Mouse (Mus musculus) C2C12 (cell line): Measurements from ENCODE around the gene Kif16b. TPM values are rescaled to one million over a fixed set of nuclear protein-coding genes. Genes with fewer than 3 reads are reported as not detected.

Experiments
- H3K27me3 ChIP-seq: one replicate; pipeline ENCODE4 v1.6.1; 2011; ENCODE audit not compliant: control insufficient read depth, insufficient read depth, insufficient read length
- H3K36me3 ChIP-seq: one replicate; pipeline ENCODE4 v1.6.1; 2011; ENCODE audit not compliant: control insufficient read depth, insufficient read depth
- H3K4me3 ChIP-seq: one replicate; pipeline ENCODE4 v1.5.1; 2011; ENCODE audit warnings: mild to moderate bottlenecking, control low read depth; ENCODE audit not compliant: poor library complexity, insufficient read depth, severe bottlenecking
- H3K79me2 ChIP-seq: one replicate; pipeline ENCODE4 v1.6.1; 2011; ENCODE audit not compliant: control insufficient read depth, insufficient read depth
- H3K79me3 ChIP-seq: one replicate; pipeline ENCODE4 v1.6.1; 2011; ENCODE audit warnings: low read depth, control low read depth
- H3ac ChIP-seq: one replicate; pipeline ENCODE3; 2011; ENCODE audit warnings: low read depth; ENCODE audit not compliant: control insufficient read depth, insufficient read length
- CEBPB ChIP-seq: IDR thresholded peaks from one replicate; pipeline ENCODE4 v1.6.1; 2011; ENCODE audit warnings: low read depth, mild to moderate bottlenecking, control low read depth, moderate library complexity
- CTCF ChIP-seq: IDR thresholded peaks from one replicate; pipeline ENCODE4 v1.5.1; 2011; ENCODE audit not compliant: control insufficient read depth, insufficient read depth, insufficient read length
- FOSL1 ChIP-seq: IDR thresholded peaks from one replicate; pipeline ENCODE4 v1.8.0; 2011; ENCODE audit warnings: mild to moderate bottlenecking, low read length; ENCODE audit not compliant: poor library complexity, insufficient read depth, severe bottlenecking
- MAX ChIP-seq: IDR thresholded peaks from one replicate; pipeline ENCODE4 v1.6.1; 2011; ENCODE audit warnings: mild to moderate bottlenecking, control low read depth
- MYOD1 ChIP-seq: IDR thresholded peaks from one replicate; pipeline ENCODE4 v1.6.1; 2011; ENCODE audit warnings: low read depth; ENCODE audit not compliant: control insufficient read depth, insufficient read length
- MYOG ChIP-seq: IDR thresholded peaks from one replicate; pipeline ENCODE4 v1.6.1; 2011; ENCODE audit not compliant: control insufficient read depth, insufficient read length; ENCODE audit errors: extremely low read depth
- USF1 ChIP-seq: IDR thresholded peaks from one replicate; pipeline ENCODE4 v1.6.1; 2011; ENCODE audit warnings: low read depth, mild to moderate bottlenecking, control low read depth, moderate library complexity
- polyA plus RNA-seq: library from polyadenylated mRNA; unstranded; fragments of >200 nt; fragmentation: generic; extraction: Trizol; gene quantifications from one replicate; pipeline ENCODE4 v1.2.1, GENCODE M21; 2012; ENCODE audit warnings: missing spikeins

The Kif16b gene
- polyA plus RNA-seq, 1 experiment = 2.2 TPM

GRCm38 (mm10) chr2:142884456-142884855 lies 16.9 kb downstream of the Kif16b start:
- Histone ChIP-seq H3K79me2 (no peaks in the 10 kb centered on the region), H3K4me3 (no peak overlapping the region), H3ac (no peak overlapping the region), H3K79me3 (no peaks in the 10 kb centered on the region), H3K27me3 (no peaks in the 10 kb centered on the region), H3K36me3 (no peaks in the 10 kb centered on the region)
- TF ChIP-seq MAX (no peak), FOSL1 (no peak), USF1 (no peak), MYOG (no peak), CTCF (no peak), CEBPB (no peak), MYOD1 (no peak)

DNA sequence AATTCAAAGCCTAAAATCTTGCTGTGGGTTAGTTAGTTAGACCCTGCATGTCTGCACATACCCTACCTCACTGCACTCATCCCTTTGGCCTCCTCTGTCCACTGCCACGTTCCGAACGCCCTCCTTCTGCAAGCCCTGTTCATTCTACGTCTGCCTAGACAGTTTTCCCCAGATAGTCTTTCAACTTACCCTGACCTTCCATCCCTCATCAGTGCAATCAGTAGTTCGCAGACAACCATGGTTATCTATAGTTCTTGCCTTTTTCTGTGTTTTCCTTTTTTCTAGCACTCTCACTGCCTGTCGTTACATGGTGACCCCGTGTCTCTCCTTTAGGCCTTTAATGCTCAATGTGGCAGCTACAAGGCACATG lies 17.7 kb downstream of the Kif16b start:
- no peaks in the 10 kb centered on the region for H3K36me3 ChIP-seq
- no peak overlapping the region for H3K4me3 ChIP-seq
- TF ChIP-seq FOSL1 = no peak
- no peak for TF ChIP-seq CTCF
- TF ChIP-seq USF1 = no peak
- TF ChIP-seq MAX = no peak
- no peak for TF ChIP-seq CEBPB
- TF ChIP-seq MYOD1 = no peak
- no peak for TF ChIP-seq MYOG
- H3K79me2 ChIP-seq = no peaks in the 10 kb centered on the region
- H3ac ChIP-seq = no peak overlapping the region
- no peaks in the 10 kb centered on the region for H3K79me3 ChIP-seq
- no peaks in the 10 kb centered on the region for H3K27me3 ChIP-seq

DNA sequence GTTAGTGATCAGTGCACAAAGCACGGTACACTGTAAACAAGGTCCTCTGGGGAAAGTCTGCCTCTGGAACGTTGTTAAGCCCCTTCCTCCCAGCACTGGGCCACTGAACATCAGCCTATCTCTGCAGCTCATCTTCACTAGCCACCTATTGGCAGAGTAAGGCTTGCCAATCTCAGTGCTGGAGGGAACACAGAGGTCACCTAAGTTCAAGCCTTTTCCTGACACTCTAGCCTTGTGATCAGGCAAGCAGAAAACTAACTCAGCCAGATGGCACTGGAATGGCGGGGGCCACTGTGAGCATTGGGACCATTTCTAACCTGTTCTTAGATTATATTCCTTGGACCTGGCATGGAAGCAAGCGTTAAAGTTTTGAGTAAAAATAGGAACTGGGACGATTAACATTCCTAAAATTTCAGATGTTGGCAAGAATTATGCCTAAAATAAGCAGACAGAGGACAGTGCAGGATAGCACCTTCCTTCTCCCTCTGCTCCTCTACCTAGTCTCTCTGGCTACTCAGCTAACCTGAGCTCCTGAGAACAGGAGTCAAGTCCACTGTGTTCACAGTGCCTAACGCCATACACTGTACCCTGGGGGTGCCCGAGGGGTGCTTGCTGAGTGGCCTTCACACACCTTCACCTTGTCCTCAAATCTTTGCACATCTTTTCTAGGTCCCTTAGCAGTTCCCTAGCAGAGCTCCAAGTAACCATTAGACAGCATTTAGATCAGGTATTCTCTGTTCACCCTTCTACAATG lies 18.3 kb downstream of the Kif16b start:
- Histone ChIP-seq H3K36me3 (no peaks in the 10 kb centered on the region), H3ac (no peak overlapping the region), H3K79me3 (no peaks in the 10 kb centered on the region), H3K27me3 (no peaks in the 10 kb centered on the region), H3K79me2 (no peaks in the 10 kb centered on the region), H3K4me3 (no peak overlapping the region)
- TF ChIP-seq FOSL1 = no peak
- TF ChIP-seq USF1 = no peak
- TF ChIP-seq MYOG = no peak
- TF ChIP-seq MAX = no peak
- TF ChIP-seq CTCF = no peak
- no peak for TF ChIP-seq MYOD1
- no peak for TF ChIP-seq CEBPB

- Histone ChIP-seq H3ac (no peak overlapping the region), H3K4me3 (no peak overlapping the region), H3K79me3 (no peaks in the 10 kb centered on the region), H3K79me2 (no peaks in the 10 kb centered on the region), H3K36me3 (no peaks in the 10 kb centered on the region), H3K27me3 (no peaks in the 10 kb centered on the region)
- TF ChIP-seq MYOG (no peak), FOSL1 (no peak), CEBPB (no peak), MAX (no peak), USF1 (no peak)
Observed at GRCm38 (mm10) chr2:142882466-142882865, 18.9 kb downstream of the Kif16b start.

DNA sequence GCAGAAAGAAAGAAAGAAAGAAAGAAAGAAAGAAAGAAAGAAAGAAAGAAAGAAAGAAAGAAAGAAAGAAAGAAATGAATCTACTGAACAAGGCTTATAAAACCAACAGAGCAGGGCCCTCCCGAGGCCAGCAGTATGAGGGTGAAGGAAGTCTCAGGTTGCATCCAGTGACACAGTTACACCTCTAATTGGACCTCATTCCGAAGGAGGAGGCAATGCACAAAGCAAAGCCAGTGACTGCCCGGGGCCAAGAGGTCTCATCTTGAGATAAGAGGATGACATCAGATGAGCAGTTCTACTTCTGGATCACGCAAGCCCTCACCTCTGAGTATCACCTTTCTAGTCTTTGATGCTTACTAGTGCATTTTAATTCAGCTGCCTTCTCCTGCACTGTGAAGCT lies 20.2 kb downstream of the Kif16b start:
- H3K79me3 ChIP-seq = no peaks in the 10 kb centered on the region
- no peaks in the 10 kb centered on the region for H3K79me2 ChIP-seq
- no peak overlapping the region for H3ac ChIP-seq
- H3K4me3 ChIP-seq = no peak overlapping the region
- no peaks in the 10 kb centered on the region for H3K36me3 ChIP-seq
- no peaks in the 10 kb centered on the region for H3K27me3 ChIP-seq
- no peak for TF ChIP-seq CTCF
- no peak for TF ChIP-seq FOSL1
- TF ChIP-seq USF1 = no peak
- no peak for TF ChIP-seq CEBPB
- TF ChIP-seq MAX = no peak
- no peak for TF ChIP-seq MYOD1
- no peak for TF ChIP-seq MYOG

DNA sequence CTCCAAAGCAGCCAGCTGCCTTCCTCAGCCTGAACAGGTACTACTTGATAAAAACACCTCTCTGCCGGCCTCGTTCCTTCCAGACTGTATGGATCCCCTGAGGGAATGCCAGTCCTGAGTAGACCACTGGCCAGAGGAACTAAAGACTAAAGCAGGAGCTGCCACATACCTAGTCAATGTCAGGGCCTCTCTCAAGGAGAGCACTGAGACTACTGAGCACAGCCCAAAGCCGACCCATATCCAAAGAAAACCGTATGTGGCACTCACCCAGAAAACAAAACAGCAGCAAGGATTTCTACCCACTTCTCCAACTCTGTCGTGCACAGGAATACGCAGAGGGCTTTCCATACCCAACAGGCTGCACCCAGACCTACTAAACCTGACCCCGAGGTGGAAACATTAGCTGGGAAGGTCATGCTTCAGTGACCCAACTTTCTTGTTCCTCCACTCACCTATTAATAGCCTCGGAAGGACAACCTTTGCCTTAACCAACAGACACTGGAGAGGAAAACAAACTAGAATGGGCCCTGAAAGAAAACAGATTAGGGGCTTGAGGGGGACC lies 22.0 kb downstream of the Kif16b start:
- no peak for TF ChIP-seq USF1
- TF ChIP-seq MAX = no peak
- TF ChIP-seq MYOG = no peak
- Histone ChIP-seq H3K36me3 (no peaks in the 10 kb centered on the region), H3K4me3 (no peak overlapping the region), H3ac (no peak overlapping the region), H3K79me2 (no peaks in the 10 kb centered on the region), H3K79me3 (no peaks in the 10 kb centered on the region), H3K27me3 (no peaks in the 10 kb centered on the region)
